Mouse (Mus musculus) naive thymus-derived CD4-positive, alpha-beta T cell, adult 2 months (primary cell): ENCODE results near the gene Nfkb2.

ENCODE experiments used
- DNase-seq: peaks from one replicate; pipeline ENCODE4 v3.0.0-alpha.2; 2011; ENCODE audit warnings: low read depth

Gene Nfkb2

GRCm38 (mm10) chr19:46304216-46304841, at the start of gene Nfkb2:
Gene Nfkb2, plus strand, starts transcription at chr19:46304320.
- peak; percentile 93 for DNase-seq

GRCm38 (mm10) chr19:46264762-46265161, 39.4 kb upstream of the Nfkb2 start:
- no peak for DNase-seq

DNA sequence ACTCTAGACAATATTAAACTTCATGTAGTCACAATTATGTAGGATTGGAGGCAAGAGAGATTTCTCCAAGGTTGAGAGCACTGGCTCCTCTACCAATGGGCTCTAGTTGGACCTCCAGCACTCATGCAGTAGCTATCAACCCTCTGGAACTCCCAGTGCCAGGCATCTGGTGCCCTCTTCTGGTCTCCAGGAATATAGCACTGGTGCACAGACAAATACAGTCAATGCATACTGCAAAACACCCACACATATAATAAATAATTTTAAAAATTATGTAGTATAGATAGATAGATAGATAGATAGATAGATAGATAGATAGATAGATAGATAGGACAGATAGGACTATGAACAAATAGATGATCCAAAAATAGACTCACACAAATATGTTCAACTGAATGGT, 28.8 kb upstream of the Nfkb2 start:
- peak; percentile 39 for DNase-seq

- no peak for DNase-seq
Measured at GRCm38 (mm10) chr19:46282081-46282849, 21.9 kb upstream of the Nfkb2 start.

DNA sequence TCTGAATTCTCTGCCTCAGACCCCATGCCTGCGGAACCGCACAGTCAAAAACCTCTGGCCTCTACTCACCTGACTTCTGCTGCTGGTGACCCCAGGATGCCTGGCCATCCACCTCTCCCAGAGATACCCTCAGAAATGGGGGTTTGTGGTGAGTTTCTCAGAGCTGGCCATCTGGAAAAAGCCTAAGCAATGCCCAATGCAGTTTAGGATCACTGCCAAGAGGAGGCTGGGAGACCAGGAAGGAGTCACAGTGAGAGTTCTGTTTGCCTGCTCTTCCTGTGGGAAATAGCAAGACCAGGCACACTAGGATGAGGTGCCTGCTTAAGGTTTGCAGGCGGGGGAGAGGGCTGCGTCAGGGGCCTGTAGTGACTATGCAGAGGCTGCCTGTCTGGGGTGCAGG, 19.4 kb upstream of the Nfkb2 start:
- no peak for DNase-seq

GRCm38 (mm10) chr19:46285631-46286030, 18.5 kb upstream of the Nfkb2 start:
- no peak for DNase-seq

DNA sequence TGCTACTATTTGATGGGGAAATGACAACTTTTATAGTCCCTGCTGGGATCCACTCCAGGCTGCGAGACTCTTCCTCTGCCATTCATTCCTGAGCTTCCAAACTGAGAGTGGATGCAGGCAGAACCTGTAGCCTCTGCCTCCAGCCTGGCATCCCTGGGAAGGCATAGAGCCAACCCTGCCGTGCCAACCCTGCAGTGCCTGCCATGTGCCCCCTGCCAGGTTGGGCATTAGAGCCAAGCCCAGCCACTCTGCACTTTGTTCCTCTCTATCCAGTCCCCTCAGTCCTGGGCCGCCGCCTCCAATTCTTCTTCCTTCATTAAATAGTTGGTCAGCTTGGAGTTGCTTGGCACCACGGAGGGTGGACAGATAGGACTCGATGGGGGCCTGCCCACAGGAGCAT, 18.1 kb upstream of the Nfkb2 start:
- no peak for DNase-seq

- no peak for DNase-seq
Measured at GRCm38 (mm10) chr19:46286926-46287325, 17.2 kb upstream of the Nfkb2 start.

DNA sequence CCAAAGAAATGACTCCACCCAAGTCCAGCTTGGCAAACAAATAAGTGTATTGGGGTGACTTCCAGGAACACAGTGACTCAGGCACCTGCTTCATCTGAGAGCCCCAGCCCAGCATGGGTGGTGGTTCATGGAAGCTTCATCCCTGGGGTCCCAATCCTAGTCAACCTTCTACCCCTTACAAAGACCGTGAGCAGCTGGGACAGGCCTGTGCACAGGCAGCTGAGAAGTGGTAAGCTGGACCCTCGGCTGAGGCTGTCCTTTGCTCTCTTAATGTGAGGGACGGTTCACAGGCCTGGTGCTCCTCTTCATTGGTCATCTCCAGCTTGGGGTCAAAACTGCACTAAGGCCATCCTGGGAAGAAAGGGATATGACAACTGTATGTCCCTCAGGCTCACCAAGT, 16.6 kb upstream of the Nfkb2 start:
- DNase-seq: no peak

GRCm38 (mm10) chr19:46290535-46291105, 13.5 kb upstream of the Nfkb2 start:
- DNase-seq: no peak

DNA sequence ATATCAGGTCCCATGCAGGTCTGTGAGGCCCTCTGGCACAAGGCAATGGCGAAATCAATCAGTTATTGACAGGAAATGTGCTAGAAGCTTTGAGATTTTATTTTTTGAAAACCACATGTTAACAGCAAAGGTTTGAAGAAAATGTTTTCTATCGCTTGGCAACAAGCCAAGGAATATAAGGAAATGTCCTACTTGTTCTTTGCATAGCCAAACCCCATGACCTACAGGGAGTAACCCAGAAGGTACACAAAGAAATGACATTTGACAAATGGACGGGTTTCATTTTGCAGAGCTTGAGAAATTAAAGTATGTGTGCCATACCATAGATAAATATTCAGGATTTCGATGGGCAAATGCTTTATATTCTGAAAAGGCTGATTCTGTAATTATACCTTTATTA, 7.2 kb upstream of the Nfkb2 start:
- DNase-seq: no peak

GRCm38 (mm10) chr19:46300294-46301045, 3.6 kb upstream of the Nfkb2 start:
- no peak for DNase-seq

DNA sequence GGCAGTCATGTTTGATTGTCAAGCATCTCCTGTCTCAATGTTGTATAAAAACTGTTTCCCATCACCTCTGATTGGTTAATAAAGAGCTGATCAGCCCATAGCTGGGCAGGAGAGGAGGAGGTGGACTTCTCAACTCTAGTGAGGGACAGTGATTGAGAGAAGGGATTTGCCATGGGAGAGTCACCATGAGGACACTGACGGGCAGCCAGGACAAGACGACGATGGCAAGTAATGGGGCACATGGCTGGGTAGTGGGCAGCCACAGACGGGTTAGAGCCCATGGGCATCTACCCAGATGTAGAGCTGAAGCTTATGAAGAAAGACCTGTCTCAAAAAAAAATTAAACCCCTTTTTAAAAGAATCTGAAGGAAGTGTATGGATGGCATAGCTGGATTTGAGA, 1.6 kb upstream of the Nfkb2 start:
- DNase-seq: no peak

- DNase-seq: peak; percentile 13
Measured at GRCm38 (mm10) chr19:46303251-46304215, 587 bp upstream of the Nfkb2 start.

GRCm38 (mm10) chr19:46304908-46305333, 801 bp downstream of the Nfkb2 start:
- no peak for DNase-seq

GRCm38 (mm10) chr19:46305432-46306267, 1.5 kb downstream of the Nfkb2 start:
- DNase-seq: peak; percentile 96

- no peak for DNase-seq
Measured at GRCm38 (mm10) chr19:46306268-46306610, 2.1 kb downstream of the Nfkb2 start.

DNA sequence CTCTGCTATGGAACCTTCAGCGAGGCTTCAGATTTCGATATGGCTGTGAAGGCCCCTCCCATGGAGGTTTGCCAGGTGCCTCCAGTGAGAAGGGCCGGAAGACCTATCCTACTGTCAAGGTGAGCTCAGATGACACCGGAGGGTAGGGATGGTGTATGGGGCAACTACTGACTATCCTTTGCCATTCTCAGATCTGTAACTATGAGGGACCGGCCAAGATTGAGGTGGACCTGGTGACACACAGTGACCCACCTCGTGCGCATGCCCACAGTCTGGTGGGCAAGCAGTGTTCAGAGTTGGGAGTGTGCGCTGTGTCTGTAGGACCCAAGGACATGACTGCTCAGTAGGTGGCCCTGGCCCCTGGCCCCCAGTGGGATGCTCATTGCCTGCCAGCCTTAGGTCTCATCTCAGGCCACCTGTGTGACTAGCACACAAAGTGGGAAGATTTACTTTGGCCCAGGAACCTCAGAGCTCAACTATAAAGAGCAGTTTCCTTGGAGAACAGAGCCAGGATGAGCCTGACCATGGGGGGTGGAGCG, 2.7 kb downstream of the Nfkb2 start:
- peak; percentile 19 for DNase-seq

DNA sequence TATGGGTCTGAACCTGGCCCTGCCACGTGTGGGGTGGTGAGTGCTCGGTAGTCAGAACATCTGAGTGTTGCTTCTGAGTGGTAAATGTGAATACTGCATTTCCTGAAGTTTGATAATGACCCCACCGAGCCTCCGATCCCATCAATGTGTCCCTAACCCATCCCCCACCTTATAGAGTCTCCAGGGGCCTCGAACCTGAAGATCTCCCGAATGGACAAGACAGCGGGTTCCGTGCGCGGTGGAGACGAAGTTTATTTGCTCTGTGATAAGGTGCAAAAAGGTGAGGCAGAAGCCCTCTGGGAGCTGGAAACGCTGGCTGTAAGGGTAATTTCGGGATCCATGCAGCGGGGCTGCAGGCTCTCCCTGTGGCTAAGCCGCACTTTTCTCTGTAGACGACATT, 3.7 kb downstream of the Nfkb2 start:
- peak; percentile 26 for DNase-seq

- peak; percentile 34 for DNase-seq
Measured at GRCm38 (mm10) chr19:46308303-46308702, 4.2 kb downstream of the Nfkb2 start.
